Mouse (Mus musculus): ENCODE data around the gene Daam2. TPM values are rescaled to one million over a fixed set of nuclear protein-coding genes. Genes with fewer than 3 reads are reported as not detected.

The Daam2 gene
- total RNA-seq, 2 experiments from 2014 or later: 47.0 to 57.3 TPM

DNA sequence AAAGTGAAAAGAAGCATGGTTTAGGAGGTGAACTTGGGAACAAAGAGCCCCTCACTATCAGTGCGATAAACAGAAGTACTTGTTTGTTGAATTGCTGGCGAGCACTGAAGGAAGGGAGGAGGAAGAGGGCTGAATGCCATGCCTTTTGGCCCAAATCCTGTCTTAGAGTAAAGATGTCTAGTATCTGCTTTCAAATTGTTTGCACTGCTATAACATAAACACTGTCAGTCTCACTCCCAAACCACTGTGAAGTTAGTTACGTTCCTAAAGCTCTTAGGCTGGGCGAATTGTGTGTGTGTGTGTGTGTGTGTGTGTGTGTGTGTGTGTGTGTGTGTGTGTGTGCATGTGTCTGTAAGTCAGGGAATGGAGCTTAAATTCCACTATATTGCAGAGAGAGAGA lies 28.6 kb downstream of the Daam2 start:
- intact Hi-C loops (cut with DNase I): no loop called here
- DNase-seq (ENCODE audit: low spot score in 2 of 2): no peak

DNA sequence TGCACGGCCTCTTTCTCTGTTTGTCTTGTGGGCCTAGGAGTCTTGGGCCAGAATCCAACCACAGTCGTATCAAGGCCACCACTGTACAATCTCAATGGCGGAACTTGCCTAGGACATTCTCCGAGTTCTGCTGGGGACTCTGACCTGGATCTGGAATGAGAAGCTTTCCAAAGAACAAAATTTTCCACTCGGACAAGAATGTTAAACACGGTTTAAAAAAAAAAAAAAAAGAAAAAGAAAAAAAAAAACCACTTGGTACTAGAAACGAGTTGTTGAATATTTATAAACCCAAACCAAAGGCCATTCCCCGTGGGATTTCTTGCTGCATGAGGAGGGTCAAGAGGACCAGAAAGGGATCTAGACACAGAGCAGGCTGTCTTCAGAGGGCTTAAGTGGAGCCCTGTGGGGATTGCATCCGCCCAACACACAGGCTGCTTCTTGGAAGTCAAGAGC lies 29.9 kb downstream of the Daam2 start:
- intact Hi-C loops (cut with DNase I): no loop called here
- DNase-seq (ENCODE audit: low spot score in 2 of 2): no peak

DNA sequence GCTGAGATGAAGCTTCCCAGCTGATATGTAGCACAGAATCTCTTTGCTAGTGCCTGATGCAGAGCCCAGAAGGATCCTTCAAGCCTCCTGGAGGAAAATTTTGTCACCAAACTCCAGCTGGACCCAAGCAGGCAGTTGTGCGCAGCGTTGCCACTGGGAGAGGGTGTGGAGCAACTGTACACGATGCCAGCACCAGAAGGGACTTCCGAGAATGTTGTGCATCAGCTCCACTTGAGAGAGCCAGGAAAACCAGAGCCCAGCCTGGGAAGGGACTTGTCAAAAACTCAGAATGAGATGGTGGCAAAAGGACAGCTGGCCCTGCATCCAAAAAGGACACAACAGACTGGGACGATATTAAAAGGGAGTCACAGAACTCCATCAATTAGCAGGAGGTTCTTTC lies 32.5 kb downstream of the Daam2 start:
- intact Hi-C loops (cut with DNase I): no loop called here
- no peak for DNase-seq (ENCODE audit: low spot score in 2 of 2)

DNA sequence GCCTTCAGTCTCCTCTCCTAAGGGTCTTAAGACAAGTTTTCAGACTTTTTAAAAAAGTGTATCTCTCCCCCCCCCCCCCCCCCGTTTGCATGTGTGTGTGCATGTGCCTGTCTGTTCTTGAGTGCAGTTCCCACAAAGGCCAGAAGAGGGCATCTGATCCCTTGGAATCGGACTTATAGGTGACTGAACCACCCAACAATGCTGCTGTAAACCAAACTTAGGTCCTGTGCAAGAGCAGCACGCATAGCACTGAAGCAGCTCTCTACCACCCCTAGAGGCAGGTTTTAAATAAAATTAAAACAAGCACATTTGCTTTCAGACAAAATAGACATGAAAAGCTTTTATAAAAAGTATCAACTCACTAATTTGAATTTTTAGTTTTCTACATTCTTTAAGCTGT lies 33.9 kb downstream of the Daam2 start:
- DNase-seq (ENCODE audit: low spot score in 2 of 2): no peak
- intact Hi-C loops (cut with DNase I): no loop called here

DNA sequence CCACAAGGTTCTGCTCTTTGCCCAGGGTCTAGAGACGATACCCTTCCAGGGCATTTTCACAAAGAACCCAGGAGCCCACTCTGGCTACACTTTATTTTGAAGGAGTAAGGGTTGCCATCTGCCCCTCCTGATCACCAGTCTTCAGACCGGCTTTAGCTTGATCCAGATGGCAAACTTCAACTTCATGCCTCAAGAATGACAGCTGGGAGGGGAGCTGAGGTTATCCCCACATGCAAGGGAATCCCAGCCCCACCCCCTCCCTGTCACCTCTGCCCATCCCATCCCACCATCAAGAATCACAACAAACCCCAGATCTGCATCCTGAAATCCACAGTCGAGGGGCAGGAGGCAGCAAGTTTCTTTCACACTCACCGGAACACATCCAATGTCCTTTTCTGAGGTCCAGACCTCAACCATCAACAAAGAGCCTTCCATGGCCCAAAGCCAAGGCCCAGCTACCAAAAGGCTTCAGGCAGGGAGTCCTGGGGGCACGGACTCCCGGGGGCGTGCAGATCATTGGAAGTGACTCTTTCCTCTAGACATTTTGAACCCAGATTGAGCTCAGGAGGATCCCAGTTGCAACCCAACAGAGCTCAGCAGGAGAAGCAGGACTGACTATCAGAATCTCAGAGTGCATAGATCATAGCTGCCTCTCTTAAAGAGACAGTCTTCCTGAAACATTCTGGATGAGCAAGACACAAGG lies 35.5 kb downstream of the Daam2 start:
- intact Hi-C loops (cut with DNase I): no loop called here
- no peak for DNase-seq (ENCODE audit: low spot score in 2 of 2)

DNA sequence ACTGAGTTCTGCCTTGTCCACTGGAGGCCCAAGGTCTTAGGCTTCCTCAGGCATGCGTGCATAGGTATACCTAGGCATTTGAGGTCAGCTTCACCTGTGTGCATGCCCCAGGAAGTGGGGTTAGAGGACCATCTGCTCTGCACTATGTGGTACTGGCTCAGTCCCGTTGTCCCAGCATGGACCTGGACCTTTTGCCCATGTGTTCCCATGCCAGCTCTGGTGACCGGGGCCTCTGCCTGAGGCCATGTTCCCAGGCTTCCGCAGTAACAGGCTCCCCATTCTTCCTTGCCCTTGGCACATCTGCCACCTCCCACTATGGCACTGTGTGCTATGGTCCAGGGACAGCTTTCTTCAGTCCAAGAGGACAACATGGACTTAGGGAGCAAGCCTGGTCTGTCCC lies 36.1 kb downstream of the Daam2 start:
- intact Hi-C loops (cut with DNase I): no loop called here
- DNase-seq (ENCODE audit: low spot score in 2 of 2): no peak

DNA sequence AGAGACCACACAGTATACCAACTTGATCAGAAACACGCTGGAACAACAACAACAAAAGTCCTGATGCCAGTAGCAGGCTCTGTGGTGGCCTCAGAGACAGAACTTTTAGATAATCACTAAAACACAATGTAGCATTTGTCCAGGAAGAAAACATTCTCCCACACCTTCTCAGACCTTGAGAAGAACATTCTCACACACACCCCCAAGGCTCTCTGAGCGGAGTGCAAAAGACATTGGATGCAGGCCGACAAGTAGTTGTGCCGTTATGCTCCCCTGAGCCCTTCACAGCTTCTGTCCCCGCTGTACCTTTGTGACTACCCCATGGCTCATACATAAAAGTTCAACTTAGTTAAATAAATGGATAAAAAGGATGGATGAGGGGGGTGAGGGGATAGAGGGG lies 37.6 kb downstream of the Daam2 start:
- DNase-seq (ENCODE audit: low spot score in 2 of 2): no peak
- intact Hi-C loops (cut with DNase I): no loop called here

DNA sequence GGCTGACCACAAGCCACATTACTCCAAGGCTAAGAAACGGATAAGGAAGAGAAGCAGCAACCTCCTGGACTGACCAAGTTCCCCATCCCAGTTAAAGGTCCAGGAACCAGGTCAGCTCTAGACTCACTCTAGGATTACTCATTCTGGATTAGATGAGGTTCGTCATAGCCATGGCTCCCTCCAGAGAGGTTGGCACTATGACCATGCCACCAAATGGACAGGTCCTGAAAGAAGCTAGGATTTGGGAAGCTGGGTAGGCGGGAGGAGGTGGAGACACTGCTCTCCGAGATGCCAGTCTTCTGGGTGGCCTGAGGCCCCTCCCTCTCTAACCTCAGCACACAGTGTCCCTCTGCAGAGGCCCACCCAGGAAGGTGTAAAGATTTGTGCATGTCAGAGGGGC lies 38.2 kb downstream of the Daam2 start:
- intact Hi-C loops (cut with DNase I): no loop called here
- DNase-seq (ENCODE audit: low spot score in 2 of 2): no peak

DNA sequence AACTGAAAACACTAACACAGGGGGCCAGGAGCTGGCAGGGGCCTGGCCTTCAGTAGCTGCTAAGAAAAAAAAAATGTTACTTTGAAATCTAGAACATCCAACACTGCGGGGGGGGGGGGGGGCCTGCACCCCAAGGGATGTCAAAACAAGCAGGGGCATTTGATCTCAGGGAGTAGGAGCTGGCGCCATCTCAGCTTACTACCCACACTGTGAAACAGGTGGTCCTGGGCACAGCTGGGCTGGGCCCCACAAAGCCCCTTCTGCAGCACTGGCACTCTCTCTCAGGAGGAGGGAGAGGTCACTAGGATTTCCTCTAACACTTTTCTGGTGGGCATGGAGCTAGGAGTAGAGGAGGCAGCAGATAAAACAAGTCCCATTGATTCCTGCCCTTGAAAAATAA lies 39.6 kb downstream of the Daam2 start:
- intact Hi-C loops (cut with DNase I): no loop called here
- DNase-seq (ENCODE audit: low spot score in 2 of 2): no peak

DNA sequence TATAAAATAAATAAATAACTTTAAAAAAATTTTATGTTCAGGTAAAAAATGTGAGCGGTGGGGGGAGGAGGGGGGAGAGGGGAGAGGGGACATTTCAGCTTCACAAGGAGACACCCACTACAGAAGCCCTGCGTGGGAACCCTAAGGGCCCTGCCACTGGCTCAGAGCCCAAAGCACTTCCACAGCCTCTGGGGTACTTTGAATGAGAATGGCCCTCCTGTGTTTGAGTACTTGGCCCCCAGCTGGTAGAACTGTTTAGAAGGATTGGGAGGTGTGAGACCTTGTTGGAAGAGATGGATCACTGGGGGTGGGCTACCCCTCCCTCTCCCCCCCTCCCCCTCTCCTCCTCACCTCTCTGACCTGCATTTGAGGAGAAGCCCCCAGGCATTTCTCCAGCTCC lies 41.7 kb downstream of the Daam2 start:
- DNase-seq (ENCODE audit: low spot score in 2 of 2): no peak
- intact Hi-C loops (cut with DNase I): no loop called here

DNA sequence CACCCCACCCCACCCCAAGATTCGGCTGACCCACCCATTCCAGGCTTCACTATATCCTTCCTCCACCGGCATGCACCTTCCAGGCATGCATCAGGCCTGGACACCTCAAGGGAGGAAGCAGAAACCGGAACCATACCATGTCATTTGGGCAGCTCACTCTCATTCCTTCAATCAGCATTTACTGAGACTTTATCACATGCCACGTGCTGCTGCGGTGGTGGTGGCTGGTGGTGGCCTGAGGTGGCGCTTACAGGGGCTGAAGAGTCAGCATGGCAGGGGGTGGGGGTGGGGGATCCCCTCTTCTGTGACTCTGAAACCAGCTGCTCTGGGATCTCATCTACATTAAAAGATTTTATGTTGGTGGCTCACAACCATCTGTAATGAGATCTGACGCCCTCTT lies 42.1 kb downstream of the Daam2 start:
- DNase-seq (ENCODE audit: low spot score in 2 of 2): no peak
- intact Hi-C loops (cut with DNase I): no loop called here

DNA sequence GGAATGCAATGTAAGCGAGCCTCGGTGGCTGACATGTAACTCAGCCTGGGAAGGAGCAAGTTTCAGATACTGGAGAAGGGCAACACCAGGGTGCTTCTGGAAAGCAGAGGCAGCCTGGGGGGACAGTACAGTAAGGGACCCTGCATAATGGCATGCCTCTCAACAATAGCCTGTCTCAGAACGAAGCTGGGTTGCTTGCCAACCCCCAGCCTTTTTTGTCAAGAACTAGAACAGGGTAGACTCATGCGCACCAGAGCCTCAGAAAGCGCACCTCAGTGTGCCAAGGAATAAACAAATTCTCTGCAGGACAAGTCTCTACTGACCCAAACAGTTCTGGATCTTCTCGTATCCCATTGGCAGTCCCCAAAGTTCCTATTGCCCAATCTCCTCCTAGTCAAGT lies 43.5 kb downstream of the Daam2 start:
- intact Hi-C loops (cut with DNase I): no loop called here
- DNase-seq (ENCODE audit: low spot score in 2 of 2): no peak

DNA sequence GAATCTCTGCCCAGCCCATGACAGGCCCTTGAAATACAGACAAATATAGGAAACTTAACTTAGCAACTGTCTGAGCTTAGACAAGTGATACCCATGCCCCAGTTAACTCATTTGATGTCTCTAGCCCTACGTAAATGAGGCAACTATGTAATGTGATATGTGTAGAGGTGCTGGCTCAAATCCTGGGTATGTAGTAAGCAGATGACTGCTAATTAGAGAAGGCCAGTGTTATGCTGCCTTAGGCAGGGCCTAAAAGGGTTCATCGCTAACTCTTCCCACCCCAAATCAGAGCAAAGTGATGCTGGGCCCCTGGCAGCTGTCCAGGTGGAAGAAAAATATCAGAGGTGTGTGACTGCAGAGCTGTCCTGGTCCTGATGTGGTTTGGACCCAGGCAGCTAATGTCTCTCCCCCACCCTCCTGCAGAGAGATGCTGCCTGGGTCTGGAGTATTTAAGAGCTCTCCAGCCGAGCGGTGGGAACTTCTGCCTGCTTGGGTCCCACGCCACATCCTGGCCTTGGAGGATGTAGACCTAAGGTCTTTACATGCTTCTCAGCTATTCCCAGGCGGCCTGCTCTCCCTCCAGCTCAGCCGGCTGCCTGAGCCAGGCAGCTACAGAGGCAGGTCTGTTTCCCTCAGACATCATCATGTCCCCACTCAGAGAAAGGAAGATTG lies 44.4 kb downstream of the Daam2 start:
- no peak for DNase-seq (ENCODE audit: low spot score in 2 of 2)
- intact Hi-C loops (cut with DNase I): no loop called here

DNA sequence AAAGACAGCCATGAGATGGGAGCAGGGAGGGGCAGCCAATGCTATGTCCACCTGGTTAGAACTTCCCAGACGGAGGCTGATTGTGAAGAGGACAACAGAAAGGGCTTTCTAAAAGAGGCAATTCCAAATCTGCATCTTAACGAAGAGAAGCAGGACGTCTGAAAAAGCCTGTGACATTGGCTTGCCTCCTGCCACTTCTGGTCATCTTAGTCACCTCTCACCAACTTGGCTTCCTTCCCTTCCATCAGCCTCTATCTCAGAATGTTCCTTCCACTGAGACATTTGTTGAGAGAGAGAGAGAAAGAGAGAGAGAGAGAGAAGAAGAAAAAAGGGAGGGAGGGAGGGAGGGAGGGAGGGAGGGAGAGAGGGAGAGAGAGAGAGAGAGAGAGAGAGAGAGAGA lies 47.1 kb downstream of the Daam2 start:
- DNase-seq (ENCODE audit: low spot score in 2 of 2): no peak
- intact Hi-C loops (cut with DNase I): no loop called here

DNA sequence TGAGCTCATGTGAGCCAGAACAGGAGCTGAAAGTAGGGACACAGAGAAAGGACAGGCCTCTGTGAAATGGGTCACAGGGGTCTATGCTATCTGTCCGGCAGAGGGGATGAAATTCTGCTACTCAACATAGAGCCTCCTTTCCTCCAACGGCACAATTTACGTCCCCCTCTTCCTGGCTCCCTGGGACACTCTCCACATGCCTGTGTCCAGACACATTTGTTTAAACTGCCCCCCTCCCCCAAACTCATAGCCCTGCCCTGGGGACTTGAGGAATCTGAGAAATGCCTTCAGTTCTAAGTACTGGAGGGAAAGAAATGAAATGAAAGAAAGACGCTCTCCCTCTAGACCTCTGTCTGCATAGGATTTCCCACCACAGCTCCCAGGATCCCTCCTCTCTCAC lies 48.5 kb downstream of the Daam2 start:
- intact Hi-C loops (cut with DNase I): no loop called here
- no peak for DNase-seq (ENCODE audit: low spot score in 2 of 2)

DNA sequence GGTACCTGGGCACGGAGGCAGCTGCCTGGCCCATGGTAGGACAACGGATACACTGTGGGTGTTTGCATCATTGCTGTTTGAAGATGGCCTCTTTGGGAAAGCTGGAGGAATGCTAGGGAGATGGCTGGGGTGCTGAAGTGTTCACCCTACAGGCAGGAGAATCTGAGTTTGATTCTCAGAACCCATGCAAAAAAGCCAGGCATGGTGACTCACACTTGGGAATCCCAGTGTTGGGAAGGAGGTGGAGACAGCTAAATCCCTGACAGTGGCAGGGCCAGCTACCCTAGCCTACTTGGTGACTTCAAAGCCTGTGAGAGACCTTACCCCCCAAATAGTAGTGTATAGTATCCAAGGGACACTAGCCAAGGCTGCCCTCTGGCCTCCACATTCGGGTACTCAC lies 49.0 kb downstream of the Daam2 start:
- DNase-seq (ENCODE audit: low spot score in 2 of 2): no peak
- intact Hi-C loops (cut with DNase I): no loop called here

DNA sequence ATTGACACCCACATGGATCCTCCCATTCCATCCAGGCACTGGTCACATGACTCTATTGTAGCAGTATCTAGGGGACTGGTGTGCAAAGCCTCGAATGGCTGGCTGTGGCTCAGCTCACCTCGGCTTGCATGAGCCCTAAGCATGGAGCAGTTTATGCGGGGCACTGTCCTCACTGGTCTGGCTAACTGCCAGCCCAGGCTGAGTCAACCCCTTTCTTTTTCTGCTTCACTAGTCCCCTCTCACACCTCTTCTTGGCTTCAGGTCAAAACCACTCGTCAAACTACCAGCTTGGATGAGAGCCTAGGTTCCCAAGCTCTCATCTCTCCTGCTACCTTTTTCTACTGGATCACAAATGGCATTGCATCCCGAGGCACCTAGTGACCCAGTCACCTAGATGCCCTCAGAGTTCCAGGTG lies 51.5 kb downstream of the Daam2 start:
- DNase-seq (ENCODE audit: low spot score in 2 of 2): no peak
- intact Hi-C loops (cut with DNase I): no loop called here

DNA sequence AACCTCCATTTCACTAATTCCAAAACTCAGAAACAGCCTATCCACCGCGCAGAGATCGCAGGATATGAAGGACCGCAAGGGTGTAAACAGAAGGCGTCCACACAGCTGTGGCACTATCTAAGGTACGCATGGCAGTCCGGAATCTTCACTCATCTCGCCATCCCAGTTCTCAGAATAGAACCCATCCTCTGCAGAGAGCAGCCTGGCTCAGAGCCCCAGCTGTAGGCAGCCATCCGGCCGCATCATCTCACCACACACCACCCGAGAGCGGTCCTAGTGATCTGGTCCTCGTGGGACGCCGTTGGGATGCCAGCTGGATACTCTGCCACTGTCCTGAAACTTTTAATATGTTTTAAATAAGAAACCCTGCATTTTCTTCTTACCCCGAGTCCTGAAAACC lies 54.7 kb downstream of the Daam2 start:
- peak; percentile 34 to 45 for DNase-seq (ENCODE audit: low spot score in 2 of 2)
- intact Hi-C loops (cut with DNase I): no loop called here

DNA sequence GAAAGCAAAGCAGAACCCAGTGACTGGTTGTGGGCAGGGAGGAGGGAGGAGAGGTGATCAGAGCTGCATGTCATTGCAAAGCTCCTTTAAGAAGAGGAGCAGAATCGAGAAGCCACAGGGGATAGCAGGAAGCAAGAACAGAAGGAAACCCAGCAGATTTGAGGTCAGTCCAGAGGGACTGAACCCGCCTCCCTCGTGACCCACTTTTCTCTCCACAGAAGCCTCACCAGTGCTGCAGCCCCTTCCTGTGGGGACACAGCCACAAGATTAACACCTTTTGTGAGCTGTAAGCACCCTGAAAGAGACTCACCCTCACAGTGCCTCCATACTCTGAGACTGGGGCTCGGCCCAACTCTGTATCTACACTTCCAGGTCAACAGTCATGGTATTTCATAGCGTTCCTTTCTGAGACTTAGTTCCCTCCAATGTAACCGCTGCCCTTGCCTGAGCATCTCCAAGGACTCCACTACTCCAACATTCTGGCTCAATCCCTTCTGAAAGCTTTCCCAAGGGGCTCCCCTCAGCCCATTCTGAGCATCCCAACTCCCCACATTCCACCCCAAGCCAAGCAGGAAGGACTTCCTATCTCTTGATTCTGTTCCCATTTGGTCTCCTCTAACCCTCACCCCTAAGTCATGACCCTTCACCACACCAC lies 60.8 kb downstream of the Daam2 start:
- intact Hi-C loops (cut with DNase I): no loop called here
- DNase-seq (ENCODE audit: low spot score in 2 of 2): no peak

DNA sequence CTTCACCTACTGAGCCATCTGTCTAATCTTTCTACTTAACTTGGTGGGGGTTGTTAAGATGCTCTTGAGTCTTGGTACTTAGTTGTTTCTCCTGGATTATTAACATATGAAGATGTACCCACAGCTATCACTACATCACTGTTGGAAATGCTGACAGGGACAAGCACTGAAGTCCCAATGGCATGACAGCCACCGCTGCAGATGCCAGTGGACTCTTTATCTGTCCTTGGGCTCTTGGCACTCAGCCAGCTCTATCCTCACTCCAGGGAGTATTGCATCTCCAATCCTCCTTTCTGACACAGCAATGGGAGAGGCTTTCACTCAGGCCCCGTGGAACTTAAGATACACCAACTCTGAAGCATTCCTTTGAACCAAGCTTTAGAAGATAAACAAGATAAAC lies 63.9 kb downstream of the Daam2 start:
- DNase-seq (ENCODE audit: low spot score in 2 of 2): no peak

DNA sequence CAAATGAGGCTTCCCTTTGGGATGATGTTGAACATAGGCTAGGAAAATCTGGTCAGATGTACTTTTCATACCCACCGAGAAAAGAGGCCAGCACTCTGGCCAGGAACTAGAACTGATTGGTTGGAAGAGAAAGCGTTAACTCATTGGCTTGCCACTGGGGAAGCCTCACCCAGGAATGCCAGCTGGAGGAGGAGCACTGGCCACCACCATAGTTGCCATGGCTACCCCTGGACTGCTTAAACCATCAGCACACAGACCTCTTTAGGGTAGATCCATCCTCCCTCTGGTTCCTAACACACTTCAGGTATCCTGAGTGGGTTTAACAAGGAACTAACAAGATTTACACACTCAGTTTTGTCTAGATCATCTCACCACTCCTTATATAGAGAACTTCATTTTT lies 64.5 kb downstream of the Daam2 start:
- no peak for DNase-seq (ENCODE audit: low spot score in 2 of 2)
- intact Hi-C loops (cut with DNase I): no loop called here

More for the DNA sequence above, 63.9 kb downstream of the Daam2 start:
- intact Hi-C loops (cut with DNase I): no loop called here
